Mouse (Mus musculus): ENCODE results near the gene Gm28308.

DNA sequence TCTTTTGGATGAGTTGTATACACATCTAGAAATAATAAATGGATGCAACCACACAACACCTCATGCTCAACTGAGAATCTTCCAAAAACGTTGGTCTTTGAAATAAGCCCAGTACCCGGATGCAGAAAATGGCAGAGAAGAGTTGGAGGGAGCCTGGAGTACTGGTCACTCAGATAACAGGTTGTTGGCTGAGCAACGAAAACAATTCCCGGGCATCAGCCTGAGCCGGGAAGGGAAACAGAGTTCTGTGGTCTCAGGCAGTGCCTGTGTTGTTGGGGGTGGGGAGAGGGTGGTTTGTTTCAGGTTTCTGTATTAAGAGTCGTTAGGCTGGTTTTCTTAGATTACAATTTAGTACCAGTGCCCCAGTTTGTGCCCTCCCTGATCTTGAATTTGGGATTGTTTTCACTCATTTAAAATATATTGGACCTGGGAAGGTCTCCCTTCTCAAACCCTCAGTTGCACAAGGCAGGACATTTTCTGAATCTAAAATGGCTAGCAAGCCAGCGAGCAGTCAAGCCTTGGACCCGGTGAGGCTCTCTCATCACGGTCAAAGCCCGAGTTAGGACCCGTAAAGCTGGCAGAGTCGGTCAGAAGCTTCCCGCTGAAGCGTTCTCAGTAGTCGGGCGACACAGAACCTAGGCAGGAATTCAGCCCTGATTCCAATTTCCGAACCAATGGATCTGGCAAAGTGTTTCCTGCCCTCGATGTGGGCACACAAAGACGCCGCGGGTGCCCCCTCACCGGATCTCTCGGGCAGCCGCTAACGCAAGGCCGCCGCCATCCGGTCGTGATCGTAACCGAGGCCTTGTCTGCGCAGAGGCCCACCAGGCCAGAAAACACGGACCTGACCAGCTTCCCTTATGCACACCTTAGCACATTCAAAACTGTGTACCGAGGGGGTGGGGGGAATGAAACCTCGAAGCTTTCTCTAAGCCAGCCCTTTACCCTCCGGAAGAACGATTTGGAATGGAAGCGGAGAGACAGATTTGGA, 15.6 kb upstream of the Gm28308 start:
- TF ChIP-seq CTCF (IDR thresholded peaks at IDR 0.05; ENCODE audit: low read depth) (no peak), EP300 (IDR thresholded peaks at IDR 0.05; ENCODE audit: low read depth) (no peak)
